Comparison of ENCODE assay signal across 13 mouse cellular contexts in the genomic region with DNA sequence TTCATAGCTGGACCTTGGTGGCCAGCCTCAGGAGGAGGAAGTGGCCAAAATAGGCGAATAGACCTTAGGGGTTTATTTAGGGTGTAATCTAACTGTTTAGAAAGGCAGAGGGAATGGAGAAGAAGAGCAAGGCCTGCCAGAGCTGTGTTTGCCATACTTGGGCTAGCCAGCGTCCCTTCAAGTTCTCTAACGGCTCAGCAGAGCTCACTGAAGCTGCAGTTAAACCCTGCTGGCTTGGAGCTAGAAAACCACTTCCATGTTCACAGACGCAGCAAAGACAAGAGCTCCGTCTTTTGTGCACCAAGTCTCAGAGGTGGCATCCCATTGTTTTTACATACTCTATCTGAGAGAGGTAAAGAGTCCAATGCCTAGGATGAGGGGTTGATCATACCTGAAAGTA. TPM values are rescaled to one million over a fixed set of nuclear protein-coding genes. Genes with fewer than 3 reads are reported as not detected.
"Had no signal": no experiment of that assay in that cellular context is flagged by ENCODE, and none has a peak within 500 bp of the region (broad histone marks: within the 10 kb centered on the region; RNA-seq: fewer than 3 reads in every experiment).

No protein-coding gene starts in this region.

- H3K4me2 ChIP-seq: limb, embryonic 15.5 days; liver, embryonic 12.5 days; lung, embryonic 14.5 days; neural tube, embryonic 13.5 days; stomach, embryonic 15.5 days had no signal

- H3K36me3 ChIP-seq: limb, embryonic 15.5 days; liver, embryonic 12.5 days; midbrain, embryonic 10.5 days; neural tube, embryonic 13.5 days; stomach, embryonic 15.5 days had no signal

- H3K9ac ChIP-seq: limb, embryonic 15.5 days; liver, embryonic 12.5 days; lung, embryonic 14.5 days; neural tube, embryonic 13.5 days; stomach, embryonic 15.5 days had no signal

- H3K27ac ChIP-seq: limb, embryonic 15.5 days; liver, embryonic 12.5 days; midbrain, embryonic 10.5 days; neural tube, embryonic 13.5 days; stomach, embryonic 15.5 days had no signal

- H3K9me3 ChIP-seq: limb, embryonic 15.5 days; liver, embryonic 12.5 days; midbrain, embryonic 10.5 days; neural tube, embryonic 13.5 days; stomach, embryonic 15.5 days had no signal

- H3K4me1 ChIP-seq: limb, embryonic 15.5 days; midbrain, embryonic 10.5 days; stomach, embryonic 15.5 days had no signal

- H3K4me3 ChIP-seq: limb, embryonic 15.5 days; liver, embryonic 12.5 days; midbrain, embryonic 10.5 days; myocyte; neural tube, embryonic 13.5 days; stomach, embryonic 15.5 days had no signal

- H3K27me3 ChIP-seq: limb, embryonic 15.5 days; liver, embryonic 12.5 days; neural tube, embryonic 13.5 days; stomach, embryonic 15.5 days had no signal

- DNase-seq: kidney, adult 8-10 months; kidney, postnatal 25 days; layer of hippocampus, adult 9-11 months; layer of hippocampus, postnatal 36 days; lung, embryonic 14.5 days; lung, postnatal 10 days; lung, postnatal 4 days had no signal

- ATAC-seq: liver, embryonic 12.5 days had no signal

RNA-seq across cellular contexts. Expression of a gene that starts 2.4 kb away (rescaled TPM):
- polyA plus RNA-seq: lung, embryonic 14.5 days; midbrain, embryonic 10.5 days had no signal
